Mouse (Mus musculus) spleen, postnatal 14 days (tissue): ENCODE results near the gene Tpo.

Source experiments
- DNase-seq, 2 experiments: peaks; one replicate each; pipeline ENCODE4 v3.0.0; 2021 to 2022; ENCODE audit warnings: low spot score in 2 of 2

Tpo gene

GRCm38 (mm10) chr12:30017131-30017530, 115.3 kb downstream of the Tpo start:
- no peak for DNase-seq

DNA sequence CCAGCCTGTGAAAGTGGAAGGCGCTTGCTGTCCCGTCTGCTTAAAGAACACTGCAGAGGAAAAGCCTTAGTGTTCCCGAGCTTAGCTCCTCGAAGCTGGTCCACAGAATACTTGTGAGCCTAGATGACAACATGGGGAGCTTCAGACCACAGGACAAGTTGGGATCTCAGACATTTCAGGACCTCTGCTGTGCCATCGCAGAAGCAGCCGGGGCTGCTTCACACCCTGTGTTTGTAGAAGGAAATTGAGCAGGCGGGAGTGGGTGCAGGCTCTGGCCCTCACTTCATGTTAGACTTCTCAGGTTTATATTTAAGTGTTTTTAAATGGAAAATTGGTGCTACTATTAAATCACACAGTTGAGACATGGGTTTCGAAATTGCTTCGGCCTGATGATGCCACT, 116.9 kb downstream of the Tpo start:
- no peak for DNase-seq

- DNase-seq, result no peak
Measured at GRCm38 (mm10) chr12:30008741-30009140, 123.7 kb downstream of the Tpo start.

- DNase-seq, result no peak
Measured at GRCm38 (mm10) chr12:30006586-30006985, 125.8 kb downstream of the Tpo start.
